Mouse (Mus musculus) layer of hippocampus, postnatal 25 days (tissue): Measurements from ENCODE around the gene Mospd3. TPM values are rescaled to one million over a fixed set of nuclear protein-coding genes. Genes with fewer than 3 reads are reported as not detected.
"Not testable (repeated sequence)": the region's sequence is repeated elsewhere in the genome, so short reads cannot be mapped to it uniquely, and the experiment has no call there.

ENCODE experiments used
- DNase-seq, 2 experiments: peaks; one replicate each; pipeline ENCODE4 v3.0.0; 2022; ENCODE audit warnings: mixed read lengths in 2 of 2, low spot score in 1 of 2; ENCODE audit errors: extremely low spot score in 1 of 2
- total RNA-seq, 2 experiments: library from RNA; stranded (reverse); gene quantifications; 2 replicates each; pipeline ENCODE4 v1.2.3; 2021

Mospd3 gene
- total RNA-seq, 2 experiments from 2014 or later: 33.6 TPM

DNA sequence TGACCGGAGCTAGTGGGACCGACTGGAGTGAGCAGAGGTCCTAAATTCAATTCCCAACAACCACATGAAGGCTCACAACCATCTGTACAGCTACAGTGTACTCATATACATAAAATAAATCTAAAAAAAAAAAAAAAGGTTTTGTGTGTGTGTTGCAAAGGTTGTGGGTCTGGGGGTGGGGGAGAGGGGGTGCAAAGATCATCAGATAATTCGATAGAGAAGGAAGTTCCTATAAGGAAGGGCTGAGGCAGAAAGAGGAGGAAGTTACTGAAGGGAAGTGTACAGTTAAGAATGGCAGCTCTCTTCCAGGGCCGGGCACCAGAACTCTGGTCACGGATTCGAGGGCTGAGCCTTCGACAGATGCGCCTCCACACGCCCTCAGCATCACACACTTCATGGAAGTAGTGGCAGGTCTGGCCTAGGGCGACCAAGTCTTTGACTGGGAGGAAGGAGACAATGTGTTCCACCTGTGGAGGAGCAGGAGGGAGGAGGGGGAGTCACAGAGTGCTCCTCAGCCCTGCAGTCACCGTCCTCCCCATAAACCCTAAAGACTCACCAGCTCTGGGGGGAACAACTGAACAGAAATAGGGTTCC, 23.2 kb upstream of the Mospd3 start:
- no peak for DNase-seq

DNA sequence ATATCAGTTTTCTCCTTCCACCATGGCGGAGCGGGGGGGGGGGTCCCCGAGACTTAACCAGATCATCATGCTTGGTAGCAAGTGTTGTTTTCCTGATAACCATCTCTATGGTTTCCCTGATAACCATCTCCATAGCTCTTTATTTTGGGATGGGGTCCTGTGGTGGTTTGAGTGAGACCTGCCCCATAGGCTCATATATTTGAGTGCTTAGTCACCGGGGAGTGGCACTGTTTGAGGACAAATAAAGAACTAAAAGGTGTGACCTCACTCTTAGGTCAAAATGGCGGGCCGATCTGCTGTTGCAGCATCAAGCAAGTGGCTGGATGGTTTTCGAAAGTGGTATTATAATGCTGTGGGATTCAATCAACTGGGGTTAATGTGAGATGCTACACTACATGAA, 14.5 kb upstream of the Mospd3 start:
- DNase-seq: no peak

- not testable (repeated sequence) for DNase-seq
Observed at GRCm38 (mm10) chr5:137614921-137615320, 14.1 kb upstream of the Mospd3 start.

DNA sequence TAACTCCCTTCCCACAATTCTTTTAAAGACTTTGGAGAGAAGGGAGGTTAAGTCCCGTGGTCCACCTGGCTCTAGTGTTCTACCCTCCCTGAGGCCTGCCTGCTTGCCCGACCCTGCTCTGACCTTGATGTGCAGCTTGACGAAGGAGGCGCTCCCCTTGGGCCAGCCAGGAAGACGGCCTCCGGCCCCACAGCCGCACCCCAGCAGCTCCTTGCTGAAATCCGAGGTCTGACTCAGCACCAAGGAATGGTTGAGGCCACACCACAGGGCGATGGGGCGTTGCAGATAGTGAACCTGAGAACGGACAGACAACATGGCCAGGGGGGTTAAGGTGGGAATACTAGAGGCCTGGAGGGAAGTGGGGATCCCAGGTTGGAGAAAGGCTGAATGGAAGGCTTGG, 12.7 kb upstream of the Mospd3 start, which contains the start of gene Pcolce:
Gene Pcolce, minus strand, starts transcription at position 235 of the 400 bp plus-strand sequence.
- no peak for DNase-seq

GRCm38 (mm10) chr5:137613076-137613475, 12.2 kb upstream of the Mospd3 start:
- DNase-seq: no peak

DNA sequence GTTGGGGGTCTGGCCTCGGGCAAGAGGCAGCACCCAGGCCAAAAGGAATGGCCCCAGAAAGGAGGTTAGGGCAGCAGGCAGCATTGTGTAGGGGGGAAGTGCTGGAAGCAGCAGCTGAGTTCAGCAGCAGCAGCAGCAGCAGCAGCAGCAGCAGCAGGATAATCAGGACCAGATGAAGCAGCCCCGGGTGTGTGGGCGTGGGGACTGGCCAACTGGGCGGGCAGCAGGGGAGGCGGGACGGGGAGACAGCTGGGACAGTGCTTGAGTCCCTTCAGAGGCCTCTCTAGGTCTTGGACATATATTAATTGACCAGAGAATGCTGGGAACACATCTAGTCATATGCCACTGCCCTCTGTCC, 10.4 kb upstream of the Mospd3 start:
- no peak for DNase-seq

DNA sequence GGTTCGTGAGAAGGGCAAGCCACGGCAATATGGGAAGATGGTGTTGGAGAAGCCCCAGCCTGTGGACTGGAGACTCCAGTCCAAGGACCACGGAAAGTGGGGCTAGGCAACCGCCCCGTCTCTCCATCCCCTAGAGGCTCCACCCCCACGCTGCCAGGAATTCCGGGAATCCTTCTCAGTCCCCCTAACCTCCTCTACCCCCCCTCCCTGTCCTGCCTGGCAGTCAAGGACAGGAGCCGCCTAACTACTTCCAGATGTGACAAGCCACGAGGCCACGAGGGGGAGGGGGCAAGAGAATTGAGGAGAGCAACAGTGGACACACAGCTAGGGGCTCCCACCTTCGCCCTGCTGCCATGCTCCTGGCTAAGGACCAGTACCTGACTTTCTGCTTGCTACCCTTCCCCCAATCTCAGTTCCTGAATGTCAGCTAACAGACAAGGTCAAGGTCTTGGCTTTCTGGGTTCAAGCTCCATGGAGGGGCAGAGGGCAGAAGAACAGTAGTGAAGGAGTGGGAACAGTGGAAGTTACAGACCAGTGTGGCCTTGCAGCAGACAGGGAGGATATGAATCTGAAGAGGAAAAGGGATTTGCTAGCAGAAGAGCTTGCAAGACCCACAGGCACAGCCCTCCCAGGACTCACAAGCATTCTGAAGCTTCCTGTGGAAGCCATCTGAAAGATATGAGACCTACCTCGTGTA, 9.8 kb upstream of the Mospd3 start:
- DNase-seq: no peak

DNA sequence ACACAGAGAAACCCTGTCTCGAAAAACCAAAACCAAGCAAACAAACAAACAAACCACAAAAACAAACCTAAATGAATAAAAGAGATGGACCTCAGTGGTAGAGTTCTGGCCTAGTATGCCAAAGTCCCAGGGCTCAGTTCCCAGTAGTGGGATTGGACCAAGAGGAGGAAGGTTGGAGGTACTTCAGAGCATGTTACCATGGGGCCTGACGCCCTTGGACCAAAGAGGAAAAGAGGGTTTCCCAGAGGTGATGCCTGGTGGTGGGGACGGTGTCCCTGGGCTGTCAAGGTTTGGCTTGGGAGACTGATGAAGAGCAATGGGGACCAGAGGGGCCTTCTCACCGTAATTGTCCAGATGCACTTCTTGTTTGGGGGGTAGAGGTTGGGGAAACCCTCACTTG, 9.2 kb upstream of the Mospd3 start:
- no peak for DNase-seq

- no peak for DNase-seq
Observed at GRCm38 (mm10) chr5:137609292-137609691, 8.4 kb upstream of the Mospd3 start.

DNA sequence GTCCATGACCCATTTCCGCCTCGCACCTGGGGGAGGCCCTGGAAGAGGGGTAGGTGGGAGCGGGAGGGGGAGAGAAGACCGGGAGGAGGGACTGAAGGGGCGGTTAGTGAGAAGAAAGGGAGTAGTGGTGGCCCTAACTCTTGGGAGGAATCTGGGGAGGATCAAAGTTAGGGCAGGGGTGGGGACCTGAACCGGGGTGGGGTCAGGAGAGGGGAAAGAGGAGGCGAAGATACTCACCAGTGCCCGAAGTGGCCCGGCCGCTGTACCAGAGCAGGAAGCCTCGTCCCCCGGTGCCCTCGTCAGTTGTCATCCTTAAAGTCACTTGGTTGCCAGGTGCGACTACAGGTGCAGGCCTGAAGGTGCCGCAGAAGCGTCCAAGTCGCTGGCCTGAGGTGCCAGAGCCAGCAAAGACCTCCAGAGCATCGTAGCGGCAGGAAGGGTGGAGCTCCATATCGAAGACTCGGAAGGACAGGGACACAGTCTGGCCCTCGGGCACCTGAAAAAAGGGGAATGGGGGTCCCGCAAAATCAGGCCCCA, 7.9 kb upstream of the Mospd3 start:
- DNase-seq: no peak

GRCm38 (mm10) chr5:137607860-137608653, 7.2 kb upstream of the Mospd3 start:
- DNase-seq: no peak

DNA sequence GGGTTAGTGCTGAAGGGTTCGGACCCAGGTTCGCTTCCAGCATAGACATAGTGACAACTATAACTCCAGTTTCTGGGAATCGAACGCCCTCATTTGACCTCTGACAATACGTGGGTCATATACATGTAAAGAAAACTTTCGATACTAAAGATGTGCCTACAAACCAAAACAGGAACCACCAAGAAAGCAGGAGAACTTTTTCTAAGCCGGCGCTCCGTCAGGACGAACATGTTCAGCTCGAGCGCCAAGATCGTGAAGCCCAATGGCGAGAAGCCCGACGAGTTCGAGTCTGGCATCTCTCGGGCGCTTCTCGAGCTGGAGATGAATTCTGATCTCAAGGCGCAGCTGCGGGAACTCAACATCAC, 489 bp upstream of the Mospd3 start:
- DNase-seq: peak in 1 of 2 experiments; percentile 15

DNA sequence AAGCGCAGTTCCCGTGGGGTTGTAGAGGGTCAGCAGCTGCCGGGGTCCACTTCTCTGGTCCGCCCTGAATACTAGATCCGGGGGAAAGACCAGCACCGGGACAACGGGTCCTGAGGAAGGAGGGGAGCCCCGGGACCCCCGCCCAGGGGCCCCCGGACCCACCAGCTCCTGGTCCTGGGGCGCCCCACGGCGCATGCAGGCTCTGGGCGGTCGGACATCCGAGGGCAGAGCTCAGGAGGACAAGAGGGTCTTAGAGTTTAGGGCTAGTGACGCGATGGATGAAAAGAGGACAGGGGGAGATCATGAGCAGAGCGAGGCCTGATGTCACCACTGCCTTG, 608 bp downstream of the Mospd3 start:
- no peak for DNase-seq

DNA sequence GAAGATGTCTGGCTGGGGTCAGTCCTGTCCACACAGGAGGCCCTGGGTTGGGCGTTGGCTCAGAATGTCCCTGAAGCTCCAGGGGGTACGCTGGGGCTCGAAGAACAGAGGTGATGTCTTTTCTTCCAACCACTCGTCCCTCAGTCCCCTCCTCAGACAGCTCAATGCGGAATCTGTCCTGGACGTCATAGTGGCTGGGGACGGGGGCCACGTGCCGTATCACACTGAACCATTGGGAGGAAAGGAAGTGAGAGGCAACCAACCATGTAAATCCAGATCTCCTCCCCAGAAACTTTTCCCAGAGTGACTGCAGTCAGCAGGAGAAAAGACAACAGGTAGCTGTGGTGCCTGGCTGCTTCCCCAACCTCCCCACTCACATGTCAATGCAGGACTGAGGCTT, 1.3 kb downstream of the Mospd3 start:
- no peak for DNase-seq

GRCm38 (mm10) chr5:137598100-137598826, 2.6 kb downstream of the Mospd3 start:
- no peak for DNase-seq

DNA sequence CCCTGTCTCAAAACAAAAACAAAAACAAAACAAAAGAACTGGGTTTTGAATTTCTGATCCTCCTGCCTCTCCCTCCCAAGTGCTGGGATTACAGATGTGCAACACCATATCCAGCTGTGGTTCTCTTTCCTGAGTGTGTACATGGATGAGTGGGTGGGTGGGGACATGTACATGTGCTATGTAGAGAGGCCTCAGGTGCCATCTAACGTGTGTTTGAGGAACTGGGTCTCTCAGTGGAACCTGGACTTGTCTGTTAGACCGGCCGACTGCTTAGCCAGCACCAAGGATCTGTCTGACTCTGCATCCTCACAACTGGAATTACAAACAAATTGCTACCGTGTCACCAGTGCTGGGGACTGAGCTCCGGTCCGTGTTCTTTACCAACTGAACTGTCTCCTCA, 3.2 kb downstream of the Mospd3 start:
- DNase-seq: no peak

- no peak for DNase-seq
Observed at GRCm38 (mm10) chr5:137596601-137597261, 4.1 kb downstream of the Mospd3 start.

- DNase-seq: no peak
Observed at GRCm38 (mm10) chr5:137595921-137596320, 4.9 kb downstream of the Mospd3 start.

DNA sequence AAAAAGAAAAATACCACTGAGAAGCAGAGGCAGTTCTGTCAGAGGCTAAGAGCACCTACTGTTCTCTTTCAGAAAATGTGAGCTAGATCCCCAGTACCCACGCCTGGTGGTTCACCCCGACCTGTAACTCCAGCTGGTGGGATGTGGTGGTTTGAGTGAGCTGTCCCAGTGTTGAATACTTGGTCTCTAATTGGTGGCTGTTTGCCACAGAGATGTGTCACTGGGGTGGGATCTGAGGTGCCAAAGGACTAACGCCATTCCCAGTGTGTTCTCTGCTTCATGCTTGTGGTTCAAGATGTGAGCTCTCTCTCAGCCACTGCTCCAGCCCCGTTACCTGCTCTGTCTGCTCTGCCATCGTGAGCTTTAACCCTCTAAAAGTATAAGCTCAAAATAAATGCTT, 10.4 kb downstream of the Mospd3 start:
- DNase-seq: no peak

DNA sequence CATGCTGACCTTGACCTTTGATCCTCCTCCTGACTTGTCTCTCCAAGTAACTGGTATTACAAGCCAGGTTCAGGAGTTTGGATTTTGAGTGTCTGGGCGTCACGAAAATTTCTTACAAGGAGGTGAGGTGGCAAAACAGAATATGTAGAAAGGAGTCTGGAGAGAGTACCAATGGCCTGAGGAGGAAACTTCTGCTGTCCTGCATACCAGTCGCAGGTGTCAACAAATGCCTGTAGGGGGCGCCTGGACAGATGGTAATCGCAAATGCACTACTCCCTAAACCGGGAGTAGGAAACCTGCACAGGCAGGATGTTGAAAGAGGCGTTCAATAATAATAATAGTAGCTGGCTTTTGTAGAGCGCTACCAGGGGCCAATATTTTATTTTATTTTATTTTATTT, 15.9 kb downstream of the Mospd3 start:
- DNase-seq: peak; percentile 26 to 70
